ENCODE assay signal across 21 mouse cellular contexts in the genomic region with DNA sequence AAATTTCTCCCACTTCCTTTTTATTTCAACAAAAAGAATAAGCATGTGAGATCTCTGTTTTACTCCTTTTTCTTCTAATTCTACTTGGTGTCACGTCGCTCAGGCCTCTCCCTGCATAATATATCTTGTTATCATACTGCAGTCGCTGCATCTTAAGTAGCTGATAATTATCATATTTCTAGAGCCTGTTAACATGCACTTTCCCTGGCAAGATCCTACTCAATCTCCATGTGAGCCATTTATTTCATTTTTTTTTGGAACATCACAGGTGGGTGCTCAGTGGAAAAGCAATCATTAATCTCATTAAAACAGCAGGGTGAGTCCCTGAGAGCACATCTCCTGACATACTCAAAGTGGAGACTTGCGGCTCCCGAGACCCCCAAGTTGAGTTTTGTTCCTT.
DNase-seq lines count a peak whose midpoint lies in the region; ATAC-seq and TF ChIP-seq lines count a peak whose summit lies in the region.
"Had no signal": no experiment of that assay in that cellular context is flagged by ENCODE, and none has a peak within 500 bp of the region (broad histone marks: within the 10 kb centered on the region; RNA-seq: fewer than 3 reads in every experiment).

No protein-coding gene starts in this region.

- 0 out of 2 replicates have a peak, but pooled peaks cover 8% of the 10 kb centered on the region for H3K4me1 ChIP-seq in forebrain, embryonic 15.5 days
- H3K4me1 ChIP-seq in forebrain, embryonic 12.5 days, result no peaks in the 10 kb centered on the region
- H3K4me1 ChIP-seq in forebrain, postnatal 0 days (ENCODE audit: insufficient read depth), result no peaks in the 10 kb centered on the region
- no peaks in the 10 kb centered on the region for H3K4me1 ChIP-seq in forebrain, embryonic 10.5 days
- no peaks in the 10 kb centered on the region for H3K4me1 ChIP-seq in liver, embryonic 11.5 days (replicated peaks; ENCODE audit: control insufficient read depth, insufficient read depth, low read length)
- H3K4me1 ChIP-seq: embryonic facial prominence, embryonic 13.5 days; embryonic facial prominence, embryonic 15.5 days had no signal

- TF ChIP-seq CTCF in forebrain, postnatal 0 days (IDR thresholded peaks at IDR 0.05; ENCODE audit: low read depth), result no peak
- TF ChIP-seq CTCF in brain, embryonic 14.5 days (IDR thresholded peaks at IDR 0.05; ENCODE audit: borderline replicate concordance, extremely low read depth, insufficient read depth, insufficient read length), result no peak

- H3K9ac ChIP-seq in forebrain, embryonic 15.5 days (replicated peaks), result no peak overlapping the region
- H3K9ac ChIP-seq in forebrain, embryonic 12.5 days, result no peak overlapping the region
- H3K9ac ChIP-seq in forebrain, postnatal 0 days, result no peak overlapping the region
- no peak overlapping the region for H3K9ac ChIP-seq in liver, embryonic 11.5 days (ENCODE audit: low read depth, low read length)
- H3K9ac ChIP-seq: embryonic facial prominence, embryonic 13.5 days; embryonic facial prominence, embryonic 15.5 days had no signal

- peak overlapping the region; percentile 49 for H3K27ac ChIP-seq in forebrain, embryonic 15.5 days (replicated peaks)
- no peak overlapping the region for H3K27ac ChIP-seq in forebrain, embryonic 12.5 days
- no peak overlapping the region for H3K27ac ChIP-seq in forebrain, postnatal 0 days (ENCODE audit: low read depth, low read length)
- H3K27ac ChIP-seq in forebrain, embryonic 10.5 days, result no peak overlapping the region
- no peak overlapping the region for H3K27ac ChIP-seq in liver, embryonic 11.5 days (ENCODE audit: low read depth, low read length)
- H3K27ac ChIP-seq: embryonic facial prominence, embryonic 13.5 days; embryonic facial prominence, embryonic 15.5 days; gastrocnemius, adult 2 months had no signal

- no peak for TF ChIP-seq POLR2A in brain, embryonic 14.5 days (IDR thresholded peaks at IDR 0.05; ENCODE audit: borderline replicate concordance, extremely low read depth, insufficient read depth, insufficient read length, poor library complexity, severe bottlenecking)

- no peaks in the 10 kb centered on the region for H3K27me3 ChIP-seq in forebrain, embryonic 15.5 days
- no peaks in the 10 kb centered on the region for H3K27me3 ChIP-seq in forebrain, embryonic 12.5 days
- no peaks in the 10 kb centered on the region for H3K27me3 ChIP-seq in forebrain, postnatal 0 days (ENCODE audit: insufficient read depth, low read length)
- H3K27me3 ChIP-seq in forebrain, embryonic 10.5 days (ENCODE audit: poor library complexity, severe bottlenecking), result no peaks in the 10 kb centered on the region
- H3K27me3 ChIP-seq in liver, embryonic 11.5 days (replicated peaks; ENCODE audit: control insufficient read depth, insufficient read depth, low read length), result no peaks in the 10 kb centered on the region
- H3K27me3 ChIP-seq: embryonic facial prominence, embryonic 13.5 days; embryonic facial prominence, embryonic 15.5 days had no signal

- no peak; the same call in 1 of the 2 replicates for ATAC-seq in forebrain, embryonic 15.5 days (replicated peaks)
- no peak for ATAC-seq in forebrain, embryonic 12.5 days (ENCODE audit: low FRiP score)
- peak; percentile 71; the same call in 1 of the 2 replicates for ATAC-seq in forebrain, postnatal 0 days
- ATAC-seq in liver, embryonic 11.5 days (replicated peaks; ENCODE audit: low FRiP score), result no peak

- no peaks in the 10 kb centered on the region for H3K36me3 ChIP-seq in forebrain, embryonic 15.5 days
- H3K36me3 ChIP-seq in forebrain, embryonic 12.5 days (replicated peaks), result no peaks in the 10 kb centered on the region
- no peaks in the 10 kb centered on the region for H3K36me3 ChIP-seq in forebrain, postnatal 0 days (ENCODE audit: insufficient read depth)
- no peaks in the 10 kb centered on the region for H3K36me3 ChIP-seq in forebrain, embryonic 10.5 days (replicated peaks)
- H3K36me3 ChIP-seq in liver, embryonic 11.5 days (ENCODE audit: control insufficient read depth, insufficient read depth, low read length), result no peaks in the 10 kb centered on the region
- H3K36me3 ChIP-seq: embryonic facial prominence, embryonic 13.5 days; embryonic facial prominence, embryonic 15.5 days had no signal

- H3K4me3 ChIP-seq in forebrain, embryonic 15.5 days, result no peak overlapping the region
- no peak overlapping the region for H3K4me3 ChIP-seq in forebrain, embryonic 12.5 days (replicated peaks)
- no peak overlapping the region for H3K4me3 ChIP-seq in forebrain, postnatal 0 days (ENCODE audit: low read depth, low read length)
- H3K4me3 ChIP-seq in forebrain, embryonic 10.5 days, result no peak overlapping the region
- H3K4me3 ChIP-seq in liver, embryonic 11.5 days (ENCODE audit: low read depth, low read length), result no peak overlapping the region
- H3K4me3 ChIP-seq: embryonic facial prominence, embryonic 13.5 days; embryonic facial prominence, embryonic 15.5 days; erythroblast, embryonic 14.5 days; gastrocnemius, adult 2 months had no signal

- H3K9me3 ChIP-seq in forebrain, embryonic 15.5 days, result no peaks in the 10 kb centered on the region
- no peaks in the 10 kb centered on the region for H3K9me3 ChIP-seq in forebrain, embryonic 12.5 days
- no peaks in the 10 kb centered on the region for H3K9me3 ChIP-seq in forebrain, postnatal 0 days (ENCODE audit: low read length)
- no peaks in the 10 kb centered on the region for H3K9me3 ChIP-seq in forebrain, embryonic 10.5 days
- H3K9me3 ChIP-seq in liver, embryonic 11.5 days (ENCODE audit: control insufficient read depth, low read length), result no peaks in the 10 kb centered on the region
- H3K9me3 ChIP-seq: embryonic facial prominence, embryonic 13.5 days; embryonic facial prominence, embryonic 15.5 days had no signal

- H3K4me2 ChIP-seq in forebrain, embryonic 15.5 days (replicated peaks), result no peak overlapping the region
- H3K4me2 ChIP-seq in forebrain, embryonic 12.5 days, result no peak overlapping the region
- H3K4me2 ChIP-seq in forebrain, postnatal 0 days (ENCODE audit: low read depth), result no peak overlapping the region
- H3K4me2 ChIP-seq in liver, embryonic 11.5 days, result no peak overlapping the region
- H3K4me2 ChIP-seq: embryonic facial prominence, embryonic 13.5 days; embryonic facial prominence, embryonic 15.5 days had no signal

- DNase-seq in forebrain, postnatal 0 days, result no peak
- no peak for DNase-seq in forebrain, embryonic 10.5 days (ENCODE audit: extremely low spot score, low spot score)
- DNase-seq in brain, adult 2 months (ENCODE audit: low read depth, low spot score), result peak; percentile 44
- DNase-seq in brain, embryonic 14.5 days (ENCODE audit: low read depth), result peak; percentile 54
- DNase-seq in cerebellum, postnatal 4 days (ENCODE audit: low spot score in 2 of 2), result no peak
- DNase-seq in liver, embryonic 11.5 days (ENCODE audit: low spot score), result no peak
- DNase-seq: adrenal gland, adult 2 months; adrenal gland, postnatal 10 days; adrenal gland, postnatal 25 days; cerebellum, adult 11-12 months; cerebellum, adult 2 months; cerebellum, adult 9-10 months; cerebellum, postnatal 10 days; cerebellum, postnatal 25 days; embryo, embryonic 11 days; gastrocnemius, adult 2 months had no signal

- WGBS in forebrain, embryonic 15.5 days, result 60% methylated on average over 5 of the region's 5 CpGs
- WGBS in forebrain, embryonic 12.5 days, result 83% methylated on average over 5 of the region's 5 CpGs
- WGBS in forebrain, postnatal 0 days, result 55% methylated on average over 5 of the region's 5 CpGs
- 94% methylated on average over 5 of the region's 5 CpGs for WGBS in forebrain, embryonic 10.5 days
- WGBS in liver, embryonic 11.5 days, result 90% methylated on average over 5 of the region's 5 CpGs

Comparison
In these comparisons a context has a peak if more than half of its experiments do, and no peak if none do; other contexts are left out.
1. DNase-seq: peak in brain, adult 2 months (single experiment) and brain, embryonic 14.5 days (single experiment); none in forebrain, postnatal 0 days (single experiment), forebrain, embryonic 10.5 days (single experiment), cerebellum, postnatal 4 days (0 of 2) and liver, embryonic 11.5 days (single experiment).